Mouse (Mus musculus): ENCODE measurements at regions not wholly inside any gene's neighbourhood (a gene's known extent, or its start where the extent isn't known, plus 50 kb on each side); places are given as distances from the start of the nearest gene placed in this dataset.
A peak's percentile ranks its signal among the peaks of the same experiment; 100 is the strongest.

GRCm38 (mm10) chr10:67743561-67743960 lies 168.9 kb downstream of the Zfp365 start:
- no peak for ATAC-seq
- WGBS, result 72% methylated on average over 9 of the region's 9 CpGs
- H3K4me3 ChIP-seq (ENCODE audit: low read length), result no peak overlapping the region

GRCm38 (mm10) chr10:67742824-67743223 lies 169.6 kb downstream of the Zfp365 start:
- H3K27ac ChIP-seq (ENCODE audit: low read length), result no peak overlapping the region
- H3K9me3 ChIP-seq (ENCODE audit: control insufficient read depth, low read length), result no peaks in the 10 kb centered on the region
- no peak overlapping the region for H3K4me3 ChIP-seq (ENCODE audit: low read length)
- H3K36me3 ChIP-seq (ENCODE audit: control insufficient read depth, insufficient read depth, low read length), result no peaks in the 10 kb centered on the region
- H3K4me2 ChIP-seq (ENCODE audit: low read depth, low read length), result no peak overlapping the region
- no peak overlapping the region for H3K9ac ChIP-seq (ENCODE audit: low read depth, low read length)
- H3K4me1 ChIP-seq (ENCODE audit: control insufficient read depth, insufficient read depth, low read length), result no peaks in the 10 kb centered on the region
- ATAC-seq, result no peak
- H3K27me3 ChIP-seq (replicated peaks; ENCODE audit: control insufficient read depth, insufficient read depth, low read length), result no peaks in the 10 kb centered on the region
- WGBS, result 78% methylated on average over 8 of the region's 8 CpGs

More at GRCm38 (mm10) chr10:67743561-67743960, 168.9 kb downstream of the Zfp365 start:
- no peak overlapping the region for H3K27ac ChIP-seq (ENCODE audit: low read length)
- no peaks in the 10 kb centered on the region for H3K4me1 ChIP-seq (ENCODE audit: control insufficient read depth, insufficient read depth, low read length)
- no peak overlapping the region for H3K4me2 ChIP-seq (ENCODE audit: low read depth, low read length)
- H3K36me3 ChIP-seq (ENCODE audit: control insufficient read depth, insufficient read depth, low read length), result no peaks in the 10 kb centered on the region
- H3K9me3 ChIP-seq (ENCODE audit: control insufficient read depth, low read length), result no peaks in the 10 kb centered on the region
- no peak overlapping the region for H3K9ac ChIP-seq (ENCODE audit: low read depth, low read length)
- no peaks in the 10 kb centered on the region for H3K27me3 ChIP-seq (replicated peaks; ENCODE audit: control insufficient read depth, insufficient read depth, low read length)

DNA sequence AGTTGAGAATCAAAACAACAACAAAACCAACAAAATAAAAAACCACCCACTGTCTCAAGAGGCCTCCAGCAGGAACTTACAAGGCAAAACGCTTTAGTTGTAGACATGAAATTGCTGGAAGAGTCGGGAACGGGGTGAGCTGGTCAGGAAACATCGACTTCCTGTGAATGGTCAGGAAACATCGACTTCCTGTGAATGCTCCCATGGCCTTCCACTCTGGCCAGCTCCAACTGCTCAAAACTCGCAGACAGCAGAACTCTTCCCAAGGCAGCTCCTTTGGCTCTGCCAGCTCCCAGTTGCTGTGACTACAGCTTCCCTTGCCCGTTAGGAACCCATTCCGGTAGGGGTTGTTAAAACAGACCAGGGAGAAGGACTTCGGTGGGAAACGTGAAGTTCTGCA lies 170.2 kb downstream of the Zfp365 start:
- Histone ChIP-seq H3K4me3 (ENCODE audit: low read length) (no peak overlapping the region), H3K9me3 (ENCODE audit: control insufficient read depth, low read length) (no peaks in the 10 kb centered on the region), H3K4me2 (ENCODE audit: low read depth, low read length) (no peak overlapping the region), H3K27ac (ENCODE audit: low read length) (peak overlapping the region; percentile 45), H3K36me3 (ENCODE audit: control insufficient read depth, insufficient read depth, low read length) (no peaks in the 10 kb centered on the region), H3K4me1 (ENCODE audit: control insufficient read depth, insufficient read depth, low read length) (no peaks in the 10 kb centered on the region), H3K27me3 (replicated peaks; ENCODE audit: control insufficient read depth, insufficient read depth, low read length) (no peaks in the 10 kb centered on the region), H3K9ac (ENCODE audit: low read depth, low read length) (no peak overlapping the region)
- WGBS, result 69% methylated on average over 10 of the region's 10 CpGs
- ATAC-seq, result no peak

DNA sequence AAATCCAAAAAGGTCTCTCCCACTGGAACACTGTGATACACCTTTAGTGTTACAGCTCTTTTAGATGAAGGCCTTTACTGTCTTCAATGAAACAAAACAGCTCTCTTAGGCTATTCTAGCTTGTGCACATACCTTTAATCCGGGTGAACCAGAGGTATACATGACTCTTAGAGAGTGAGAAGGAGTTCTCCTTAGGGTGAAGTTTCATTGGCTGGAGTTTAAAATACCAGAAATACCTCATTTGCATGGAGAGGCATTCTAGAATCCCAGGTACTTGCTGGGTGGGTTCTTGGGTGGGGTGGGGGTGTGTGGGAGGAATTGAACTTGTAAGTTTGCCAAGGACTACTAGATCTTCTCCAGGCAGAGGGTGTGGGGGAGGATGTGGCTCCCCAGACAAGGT lies 173.3 kb downstream of the Zfp365 start:
- no peaks in the 10 kb centered on the region for H3K36me3 ChIP-seq (ENCODE audit: control insufficient read depth, insufficient read depth, low read length)
- no peaks in the 10 kb centered on the region for H3K4me1 ChIP-seq (ENCODE audit: control insufficient read depth, insufficient read depth, low read length)
- H3K4me3 ChIP-seq (ENCODE audit: low read length), result no peak overlapping the region
- H3K9me3 ChIP-seq (ENCODE audit: control insufficient read depth, low read length), result no peaks in the 10 kb centered on the region
- WGBS, result 38% methylated on average over 1 of the region's 1 CpGs
- no peak overlapping the region for H3K4me2 ChIP-seq (ENCODE audit: low read depth, low read length)
- no peaks in the 10 kb centered on the region for H3K27me3 ChIP-seq (replicated peaks; ENCODE audit: control insufficient read depth, insufficient read depth, low read length)
- no peak for ATAC-seq
- H3K27ac ChIP-seq (ENCODE audit: low read length), result no peak overlapping the region
- H3K9ac ChIP-seq (ENCODE audit: low read depth, low read length), result no peak overlapping the region

DNA sequence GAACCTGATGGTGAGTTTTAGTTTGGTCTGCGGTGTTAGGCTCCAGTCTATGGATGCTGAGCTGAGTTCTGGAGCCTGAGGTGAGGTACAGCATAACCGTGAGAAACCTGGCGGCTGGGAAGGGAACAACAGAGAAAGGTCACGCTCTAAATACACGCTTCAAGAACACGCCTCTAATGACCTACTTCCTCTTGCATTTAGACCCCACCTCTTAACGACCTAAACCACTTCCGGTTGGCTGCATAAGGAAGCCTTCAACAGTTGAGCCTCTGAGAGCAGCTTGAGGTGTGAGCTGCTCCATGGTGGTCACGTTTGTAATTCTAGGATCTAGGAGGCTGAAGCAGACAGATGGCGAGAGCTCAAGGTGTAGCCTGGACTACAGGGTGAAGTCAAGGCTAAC lies 175.8 kb downstream of the Zfp365 start:
- no peaks in the 10 kb centered on the region for H3K4me1 ChIP-seq (ENCODE audit: control insufficient read depth, insufficient read depth, low read length)
- no peak for ATAC-seq
- no peaks in the 10 kb centered on the region for H3K36me3 ChIP-seq (ENCODE audit: control insufficient read depth, insufficient read depth, low read length)
- no peak overlapping the region for H3K27ac ChIP-seq (ENCODE audit: low read length)
- no peaks in the 10 kb centered on the region for H3K27me3 ChIP-seq (replicated peaks; ENCODE audit: control insufficient read depth, insufficient read depth, low read length)
- WGBS, result 85% methylated on average over 10 of the region's 10 CpGs
- H3K4me3 ChIP-seq (ENCODE audit: low read length), result no peak overlapping the region
- no peak overlapping the region for H3K9ac ChIP-seq (ENCODE audit: low read depth, low read length)
- H3K4me2 ChIP-seq (ENCODE audit: low read depth, low read length), result no peak overlapping the region
- no peaks in the 10 kb centered on the region for H3K9me3 ChIP-seq (ENCODE audit: control insufficient read depth, low read length)

DNA sequence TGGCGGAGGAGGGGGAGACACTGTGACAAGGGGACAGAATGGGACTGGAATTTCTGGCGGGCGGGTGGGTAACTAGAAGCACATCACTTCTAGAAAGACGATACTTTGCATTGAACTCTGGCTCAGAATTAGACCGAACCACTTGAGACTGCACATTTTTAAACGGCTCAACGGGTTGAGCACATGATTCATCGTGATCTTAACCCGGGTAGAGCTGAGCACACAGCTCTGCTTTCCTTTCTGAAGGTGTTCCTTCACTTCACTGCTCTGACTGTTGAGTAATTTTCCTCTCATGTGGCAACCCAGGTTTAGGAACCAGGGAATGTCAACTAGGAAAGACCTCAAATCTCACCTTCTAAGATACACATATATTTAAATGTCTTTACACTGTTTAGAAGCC lies 180.9 kb downstream of the Zfp365 start:
- 77% methylated on average over 9 of the region's 9 CpGs for WGBS
- ATAC-seq, result no peak
- Histone ChIP-seq H3K9ac (ENCODE audit: low read depth, low read length) (no peak overlapping the region), H3K36me3 (ENCODE audit: control insufficient read depth, insufficient read depth, low read length) (no peaks in the 10 kb centered on the region), H3K27ac (ENCODE audit: low read length) (no peak overlapping the region), H3K4me1 (ENCODE audit: control insufficient read depth, insufficient read depth, low read length) (no peaks in the 10 kb centered on the region), H3K9me3 (ENCODE audit: control insufficient read depth, low read length) (no peaks in the 10 kb centered on the region), H3K27me3 (replicated peaks; ENCODE audit: control insufficient read depth, insufficient read depth, low read length) (no peaks in the 10 kb centered on the region), H3K4me3 (ENCODE audit: low read length) (no peak overlapping the region), H3K4me2 (ENCODE audit: low read depth, low read length) (no peak overlapping the region)

GRCm38 (mm10) chr10:67729271-67729670 lies 180.5 kb upstream of the Ado start:
- Histone ChIP-seq H3K4me3 (ENCODE audit: low read length) (no peak overlapping the region), H3K27me3 (replicated peaks; ENCODE audit: control insufficient read depth, insufficient read depth, low read length) (no peaks in the 10 kb centered on the region), H3K9me3 (ENCODE audit: control insufficient read depth, low read length) (no peaks in the 10 kb centered on the region), H3K9ac (ENCODE audit: low read depth, low read length) (no peak overlapping the region), H3K27ac (ENCODE audit: low read length) (no peak overlapping the region), H3K4me1 (ENCODE audit: control insufficient read depth, insufficient read depth, low read length) (no peaks in the 10 kb centered on the region), H3K36me3 (ENCODE audit: control insufficient read depth, insufficient read depth, low read length) (no peaks in the 10 kb centered on the region), H3K4me2 (ENCODE audit: low read depth, low read length) (no peak overlapping the region)
- 57% methylated on average over 6 of the region's 6 CpGs for WGBS
- ATAC-seq, result no peak

DNA sequence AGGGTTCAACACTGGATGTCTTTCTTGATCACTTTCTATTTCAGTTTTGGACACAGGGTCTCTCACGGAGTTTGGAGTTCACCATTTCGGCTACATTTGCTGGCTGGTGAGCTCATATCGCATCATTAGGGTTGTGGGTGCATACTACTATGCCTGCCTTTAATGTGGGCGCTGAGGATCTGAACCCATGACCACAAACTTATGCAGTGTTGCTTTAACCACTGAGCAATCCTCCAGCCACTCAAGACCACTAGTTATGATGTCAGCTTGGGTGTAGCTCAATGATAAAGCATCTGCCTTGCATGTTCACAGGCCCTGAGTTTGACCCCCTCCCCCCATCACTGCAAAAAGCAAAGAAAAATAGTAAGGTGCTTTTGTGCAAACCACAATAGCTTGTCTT lies 178.8 kb upstream of the Ado start:
- 86% methylated on average over 4 of the region's 4 CpGs for WGBS
- no peak overlapping the region for H3K27ac ChIP-seq (ENCODE audit: low read length)
- H3K4me3 ChIP-seq (ENCODE audit: low read length), result no peak overlapping the region
- H3K4me1 ChIP-seq (ENCODE audit: control insufficient read depth, insufficient read depth, low read length), result no peaks in the 10 kb centered on the region
- no peak overlapping the region for H3K4me2 ChIP-seq (ENCODE audit: low read depth, low read length)
- no peaks in the 10 kb centered on the region for H3K36me3 ChIP-seq (ENCODE audit: control insufficient read depth, insufficient read depth, low read length)
- H3K27me3 ChIP-seq (replicated peaks; ENCODE audit: control insufficient read depth, insufficient read depth, low read length), result no peaks in the 10 kb centered on the region
- H3K9ac ChIP-seq (ENCODE audit: low read depth, low read length), result no peak overlapping the region
- ATAC-seq, result no peak
- no peaks in the 10 kb centered on the region for H3K9me3 ChIP-seq (ENCODE audit: control insufficient read depth, low read length)

- no peaks in the 10 kb centered on the region for H3K36me3 ChIP-seq (ENCODE audit: control insufficient read depth, insufficient read depth, low read length)
- no peak overlapping the region for H3K9ac ChIP-seq (ENCODE audit: low read depth, low read length)
- no peak for ATAC-seq
- no peak overlapping the region for H3K4me2 ChIP-seq (ENCODE audit: low read depth, low read length)
- no peak overlapping the region for H3K27ac ChIP-seq (ENCODE audit: low read length)
- H3K4me3 ChIP-seq (ENCODE audit: low read length), result no peak overlapping the region
- WGBS, result 84% methylated on average over 6 of the region's 6 CpGs
- no peaks in the 10 kb centered on the region for H3K9me3 ChIP-seq (ENCODE audit: control insufficient read depth, low read length)
- H3K4me1 ChIP-seq (ENCODE audit: control insufficient read depth, insufficient read depth, low read length), result no peaks in the 10 kb centered on the region
- no peaks in the 10 kb centered on the region for H3K27me3 ChIP-seq (replicated peaks; ENCODE audit: control insufficient read depth, insufficient read depth, low read length)
Observed at GRCm38 (mm10) chr10:67726796-67727195, 178.0 kb upstream of the Ado start.

DNA sequence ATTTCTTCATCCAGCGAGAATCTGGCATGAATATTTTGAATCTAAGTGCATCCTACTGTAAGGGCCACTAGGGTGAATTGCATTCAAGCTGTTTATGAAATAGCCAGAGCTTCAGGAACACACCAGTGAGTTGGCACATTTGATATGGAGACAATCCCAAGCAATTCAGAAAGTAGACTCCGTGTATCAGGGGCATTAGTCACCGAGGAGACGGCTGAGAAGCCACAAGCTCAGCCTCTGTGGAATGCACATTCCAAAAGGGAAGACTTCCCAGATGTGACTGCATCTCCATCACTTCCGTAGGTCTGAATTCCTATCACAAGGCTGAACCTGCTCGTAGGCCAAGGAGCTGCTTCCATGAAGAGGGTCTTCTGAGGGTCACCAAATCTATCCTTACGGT lies 177.6 kb upstream of the Ado start:
- Histone ChIP-seq H3K27me3 (replicated peaks; ENCODE audit: control insufficient read depth, insufficient read depth, low read length) (no peaks in the 10 kb centered on the region), H3K4me3 (ENCODE audit: low read length) (no peak overlapping the region), H3K4me1 (ENCODE audit: control insufficient read depth, insufficient read depth, low read length) (no peaks in the 10 kb centered on the region), H3K9me3 (ENCODE audit: control insufficient read depth, low read length) (no peaks in the 10 kb centered on the region), H3K4me2 (ENCODE audit: low read depth, low read length) (no peak overlapping the region), H3K9ac (ENCODE audit: low read depth, low read length) (no peak overlapping the region), H3K36me3 (ENCODE audit: control insufficient read depth, insufficient read depth, low read length) (no peaks in the 10 kb centered on the region), H3K27ac (ENCODE audit: low read length) (no peak overlapping the region)
- WGBS, result 67% methylated on average over 7 of the region's 7 CpGs
- no peak for ATAC-seq
